Mouse (Mus musculus) spleen, postnatal 4 days (tissue): Measurements from ENCODE around the gene Usp6nl.

Source experiments
- DNase-seq, 2 experiments: peaks; one replicate each; pipeline ENCODE4 v3.0.0; 2022; ENCODE audit warnings: low spot score in 2 of 2

Gene Usp6nl

DNA sequence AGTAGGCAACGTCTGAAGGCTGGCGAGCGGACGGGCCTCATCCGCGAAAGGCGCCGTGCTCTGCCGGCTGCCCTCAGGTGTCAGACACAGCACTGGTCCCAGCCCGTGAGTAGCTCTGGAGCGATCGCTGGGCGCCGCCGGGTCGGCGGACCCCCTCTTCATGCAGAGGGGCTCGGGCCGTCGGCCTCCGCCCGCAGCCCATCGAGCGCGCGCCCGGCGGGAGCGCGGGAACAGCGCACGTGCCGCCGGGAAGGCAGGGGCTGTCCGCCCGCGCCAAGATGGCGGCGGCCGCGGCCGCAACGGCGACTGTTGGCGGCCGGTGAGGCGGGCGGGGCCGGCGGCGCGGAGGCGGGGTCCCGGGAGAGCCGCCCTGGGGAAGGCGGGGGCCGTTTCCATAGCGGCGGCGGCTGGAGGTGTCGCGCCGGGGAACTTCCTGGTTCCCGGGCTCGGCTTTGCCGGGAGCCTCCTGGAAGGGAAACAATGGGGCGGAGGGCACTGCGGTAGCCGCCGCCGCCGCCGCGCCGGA, at the start of gene Usp6nl:
Usp6nl (plus strand) TSS at position 292 of the 526 bp plus-strand sequence.
- DNase-seq: peak; percentile 87 to 92

DNA sequence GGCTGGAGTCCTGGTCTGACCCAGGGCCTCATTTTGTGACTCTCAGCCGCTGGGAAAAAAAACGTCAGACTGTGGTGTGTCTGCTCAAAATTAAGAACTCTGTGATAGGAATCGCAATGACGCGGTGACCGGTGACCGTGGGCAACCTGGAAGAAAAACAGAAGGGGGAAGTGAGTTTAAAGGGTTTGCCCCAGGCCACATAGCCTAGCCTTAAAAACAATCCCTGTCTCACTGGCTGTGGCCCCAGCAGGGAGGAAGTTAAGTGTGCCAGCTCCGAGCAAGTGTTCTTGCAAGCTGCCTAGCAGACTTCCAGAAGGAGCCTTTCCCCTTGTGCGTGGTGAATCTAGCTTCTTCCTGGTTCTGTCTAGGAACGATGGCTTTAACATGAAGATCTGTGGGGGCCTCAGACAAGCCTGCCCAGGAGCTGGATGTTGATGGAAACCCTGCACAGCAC, 49.0 kb upstream of the Usp6nl start:
- DNase-seq: peak; percentile 32 to 61

DNA sequence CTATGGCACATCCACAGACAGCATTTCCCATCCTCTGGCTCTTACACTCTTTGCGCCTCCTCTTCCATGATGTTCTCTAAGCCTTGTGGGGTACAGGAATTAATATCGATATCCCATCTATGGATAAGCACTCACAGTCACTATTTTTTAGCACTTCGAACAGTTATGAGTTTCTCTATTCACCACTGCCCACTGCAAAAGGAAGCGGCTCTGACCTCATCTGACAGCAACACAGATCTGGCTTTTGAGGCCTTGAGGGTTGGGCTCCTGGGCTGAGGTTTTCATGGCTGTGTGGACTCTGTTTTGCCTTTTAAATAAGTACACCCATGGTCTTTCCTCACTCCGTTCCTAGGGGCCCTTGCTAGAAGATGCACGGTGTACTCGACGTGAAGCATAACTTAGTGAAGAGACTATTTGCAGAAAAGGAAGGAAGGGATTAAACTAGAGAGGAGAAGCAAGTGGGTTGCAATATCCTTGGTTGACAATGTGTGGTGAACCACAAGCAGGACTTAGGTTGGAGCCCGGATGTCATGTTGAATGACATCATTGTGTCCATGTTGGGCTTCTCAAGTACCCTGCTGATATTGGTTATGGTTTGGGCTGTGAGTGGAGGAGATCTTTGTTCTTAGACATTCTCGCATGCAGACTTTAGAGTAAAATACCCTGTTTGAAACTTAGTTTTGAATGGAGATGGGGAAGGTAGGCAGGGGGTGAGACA, 43.5 kb upstream of the Usp6nl start:
- DNase-seq: no peak

DNA sequence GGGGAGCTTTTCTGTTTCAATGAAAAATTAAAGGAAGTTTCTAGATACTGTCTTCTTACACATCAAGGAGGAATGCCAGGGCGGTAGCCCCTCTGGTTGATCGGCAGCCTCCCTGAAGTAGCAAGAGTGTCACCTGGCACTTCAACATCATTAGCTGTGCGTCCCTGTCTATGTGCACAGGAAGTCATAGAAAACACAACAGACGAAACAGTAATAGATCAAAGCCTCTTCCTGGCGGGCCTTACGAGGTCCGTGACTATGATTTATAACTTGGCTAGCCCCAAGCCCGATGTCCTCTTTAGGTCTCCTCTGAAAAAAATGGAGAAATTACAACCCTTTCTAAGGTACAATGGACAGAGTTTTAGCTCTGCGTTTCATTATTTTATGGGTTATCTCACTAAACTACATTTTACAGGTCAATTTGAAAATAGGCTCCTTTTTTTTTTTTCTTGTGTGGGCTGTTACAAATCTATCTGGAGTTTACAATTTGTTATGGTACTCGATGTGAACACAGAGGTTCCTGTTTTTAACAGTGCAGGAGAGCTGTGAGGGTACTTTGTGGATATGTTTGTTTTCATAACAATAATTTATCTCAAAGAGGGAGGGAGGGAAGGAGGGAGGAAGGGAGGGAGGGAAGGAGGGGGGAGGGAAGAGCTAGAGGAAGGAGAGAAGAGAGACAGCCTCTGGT, 42.7 kb upstream of the Usp6nl start:
- DNase-seq: no peak

DNA sequence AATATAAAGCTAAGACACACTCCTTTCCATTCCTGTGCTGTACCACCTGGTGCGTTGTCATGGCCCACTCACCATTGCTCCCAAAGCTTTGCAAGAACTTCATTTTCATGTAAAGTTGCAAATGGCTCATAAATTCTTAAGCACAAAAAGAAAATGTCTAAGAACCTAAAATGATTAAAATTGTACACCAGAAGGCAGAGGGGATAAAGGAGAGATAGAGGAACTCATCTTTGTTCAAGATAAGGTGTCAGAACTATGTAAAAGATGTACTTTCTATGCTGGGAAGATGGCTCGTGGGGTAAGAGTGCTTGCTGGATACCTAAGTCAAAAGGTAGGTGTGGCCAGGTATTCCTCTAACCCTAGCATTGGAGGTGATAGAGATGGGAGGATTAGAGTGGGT, 38.9 kb upstream of the Usp6nl start:
- DNase-seq: no peak

DNA sequence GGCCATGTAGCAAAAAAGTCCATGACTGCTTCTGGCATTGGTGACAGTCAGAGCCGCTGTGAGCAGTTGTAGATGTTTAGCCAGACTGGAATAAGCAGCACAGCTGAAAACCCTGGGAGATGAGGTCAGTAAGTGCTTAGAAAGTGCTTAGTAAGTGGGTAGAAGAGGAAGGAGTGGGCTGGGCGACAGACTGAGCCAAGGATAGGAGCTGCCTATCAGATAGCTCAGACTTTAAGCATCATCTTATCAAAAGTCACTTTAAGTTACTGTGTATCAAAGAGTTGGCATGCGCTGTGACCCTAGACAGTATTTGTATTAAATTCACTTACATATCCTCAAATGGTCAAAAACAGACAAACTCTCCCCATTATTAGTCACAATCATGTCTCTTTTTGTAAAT, 37.7 kb upstream of the Usp6nl start:
- peak in 1 of 2 experiments; percentile 20 for DNase-seq

DNA sequence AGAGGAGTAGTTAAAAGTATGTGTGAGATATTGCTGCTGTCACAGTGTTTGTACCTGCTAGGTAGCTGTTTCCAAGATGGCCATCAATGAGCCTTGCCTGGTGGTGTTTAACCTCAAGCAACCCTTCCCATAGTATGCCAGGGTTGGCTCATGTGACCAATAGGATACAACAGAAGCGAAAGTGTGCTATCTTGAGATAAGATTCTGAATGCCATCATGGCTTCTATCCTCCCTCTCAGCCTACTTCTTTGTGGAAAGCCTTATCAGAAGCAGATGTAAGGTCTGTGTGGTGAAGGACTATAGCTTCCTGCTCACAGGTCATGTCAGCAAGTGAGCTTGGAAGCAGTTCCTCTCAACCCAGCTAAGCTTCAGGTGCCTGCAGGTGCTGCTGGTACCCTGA, 36.7 kb upstream of the Usp6nl start:
- DNase-seq: peak in 1 of 2 experiments; percentile 35

DNA sequence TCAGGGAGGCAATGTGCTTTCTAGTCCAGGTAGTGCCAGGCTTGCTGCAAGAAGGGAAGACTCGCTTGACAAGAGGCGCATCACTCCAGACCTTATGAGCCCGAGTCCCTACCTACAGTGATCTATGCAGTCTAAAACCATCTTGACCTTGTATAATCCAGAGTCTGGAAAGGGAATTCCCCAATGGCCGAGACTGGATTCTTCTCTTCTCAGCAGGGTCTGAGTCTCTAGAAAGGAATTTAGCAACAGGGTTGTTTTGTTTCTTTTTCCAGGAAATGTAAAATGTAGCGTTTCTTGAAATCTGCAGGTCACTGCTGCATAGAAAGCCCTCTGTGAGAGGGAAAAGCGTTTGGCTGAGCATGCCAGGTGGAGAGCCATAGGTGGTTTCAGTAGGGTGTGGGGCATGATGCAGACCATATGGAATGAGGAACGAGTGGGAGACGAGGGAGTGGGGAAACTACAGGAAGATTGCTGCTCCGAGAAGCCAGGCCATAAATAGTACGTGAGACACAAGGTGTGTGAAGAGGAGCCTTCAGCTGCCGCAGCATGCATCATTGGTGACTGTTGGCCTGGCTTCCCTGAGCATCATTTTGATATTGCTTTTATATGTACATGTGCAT, 28.5 kb upstream of the Usp6nl start:
- DNase-seq: no peak

DNA sequence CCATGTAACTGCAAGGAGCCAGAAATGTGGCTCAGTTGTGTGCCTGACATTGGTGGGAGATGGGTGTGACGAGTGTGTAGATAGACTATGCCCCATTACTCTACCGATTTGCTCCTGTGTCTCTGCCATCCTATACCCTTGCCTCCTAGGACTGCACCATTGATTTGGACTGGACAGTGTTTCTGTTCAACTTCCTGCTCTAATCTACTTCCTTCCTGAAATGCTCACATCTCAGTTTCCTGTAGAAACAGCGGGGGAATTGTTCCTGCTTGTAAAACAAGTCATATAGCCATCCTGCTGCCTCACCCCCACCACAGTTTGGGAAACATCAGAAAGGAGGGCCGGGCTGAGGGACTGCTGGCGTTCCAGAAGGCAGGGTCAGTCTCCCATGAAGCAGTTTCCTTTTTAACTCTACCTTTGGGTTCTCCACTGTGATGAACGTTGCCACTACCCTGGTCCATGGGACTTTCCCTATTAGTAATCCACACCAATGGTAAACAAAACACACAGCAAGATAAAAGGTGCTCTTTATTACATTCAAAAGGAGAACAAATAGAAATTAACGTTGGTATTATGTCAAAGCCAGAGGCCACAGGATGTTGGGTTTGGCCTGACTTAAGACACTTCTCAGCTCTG, 27.4 kb upstream of the Usp6nl start:
- no peak for DNase-seq

DNA sequence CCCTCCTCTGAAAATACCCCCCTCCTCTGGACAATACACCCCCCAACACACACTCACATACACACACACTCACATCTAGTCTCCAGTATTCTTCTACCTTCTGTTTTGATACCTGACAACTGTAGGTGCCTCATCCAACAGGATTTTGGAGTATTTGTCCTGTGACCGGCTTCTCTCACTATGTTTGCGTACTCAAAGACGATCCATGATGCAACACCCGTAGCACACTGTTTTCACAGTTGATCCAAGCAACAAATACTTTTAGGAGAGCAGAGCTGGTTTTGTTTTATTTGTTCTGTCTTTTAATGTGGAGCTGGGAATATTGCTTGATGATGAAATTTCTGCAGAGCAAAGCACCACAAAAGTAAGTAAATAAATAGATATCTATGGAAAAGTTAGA, 17.7 kb upstream of the Usp6nl start:
- no peak for DNase-seq

DNA sequence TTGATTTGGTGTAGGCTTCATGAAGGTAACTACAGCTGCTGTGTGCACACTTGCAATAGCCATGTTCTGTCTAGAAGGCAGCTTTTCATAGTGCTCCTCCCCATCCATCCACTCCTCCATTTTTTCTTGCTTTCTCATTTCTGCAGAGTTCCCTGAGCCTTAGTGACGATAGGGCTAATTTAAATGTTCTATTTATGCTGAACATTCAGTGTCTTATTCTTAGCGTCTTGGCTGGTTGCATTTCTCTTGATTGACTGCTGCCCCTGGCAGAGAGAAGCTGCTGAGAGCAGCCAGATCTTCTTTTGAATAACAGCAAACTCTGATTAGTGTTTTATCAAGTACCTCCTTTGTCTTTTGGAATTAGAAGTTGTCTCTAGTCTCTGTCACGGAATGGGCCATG, 15.6 kb upstream of the Usp6nl start:
- no peak for DNase-seq

DNA sequence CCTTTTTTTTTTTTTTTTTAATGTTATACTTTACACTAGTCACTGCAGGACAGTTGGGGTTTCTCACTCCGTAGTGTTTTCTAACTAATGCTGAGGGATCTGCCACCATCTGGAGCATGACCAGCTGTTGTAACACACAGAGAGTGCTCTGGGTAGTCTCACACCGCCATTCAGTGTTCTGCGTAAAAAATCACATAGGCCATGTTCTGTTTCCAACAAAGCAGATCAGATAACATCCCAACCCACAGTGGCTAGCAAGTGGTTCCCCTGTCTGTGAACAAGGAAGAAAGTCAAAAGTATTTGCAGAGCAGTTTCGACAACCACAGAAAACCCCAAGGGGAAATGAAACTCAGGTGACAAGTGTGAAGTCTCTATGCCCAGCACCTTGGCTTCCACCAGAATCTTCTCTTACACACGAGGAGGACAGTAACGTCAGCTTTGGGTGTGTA, 13.1 kb upstream of the Usp6nl start:
- DNase-seq: peak in 1 of 2 experiments; percentile 21

DNA sequence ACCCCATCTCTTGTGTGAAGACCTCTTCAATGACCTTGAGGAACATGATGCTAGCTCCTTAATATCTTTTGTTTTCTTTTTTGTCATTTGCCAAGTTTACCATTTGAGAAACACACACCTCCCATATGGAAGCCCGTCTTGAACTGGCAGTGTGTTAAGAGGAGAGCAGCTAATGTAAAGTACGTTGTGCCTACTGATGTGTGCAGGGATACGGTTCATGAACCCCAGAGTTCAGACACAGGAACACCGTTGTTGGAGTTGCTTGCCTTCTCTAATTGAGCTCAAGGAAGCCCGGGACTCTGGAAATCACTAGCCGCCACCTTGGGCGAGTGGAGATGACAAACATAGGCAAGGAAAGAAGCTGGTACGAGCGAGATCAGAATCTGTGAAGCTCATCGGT, 9.7 kb upstream of the Usp6nl start:
- DNase-seq: no peak

DNA sequence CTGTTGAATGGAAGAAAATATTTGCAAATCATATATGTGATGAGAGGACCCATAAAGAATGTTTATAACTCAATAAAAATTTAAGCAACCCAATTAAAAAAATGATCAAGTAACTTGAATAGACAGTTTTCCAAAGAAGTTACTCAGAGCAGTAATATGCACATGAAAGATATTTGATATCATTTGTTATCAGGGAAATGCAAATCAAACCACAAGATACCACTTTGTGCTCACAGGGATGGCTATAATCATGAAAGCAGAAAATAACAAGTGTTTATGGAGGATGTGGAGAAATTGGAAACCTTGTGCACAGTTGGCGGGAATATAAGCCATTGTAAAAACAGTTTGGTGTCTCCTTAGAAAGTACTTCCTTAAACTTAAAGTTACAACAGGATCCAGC, 8.7 kb upstream of the Usp6nl start:
- DNase-seq: no peak

DNA sequence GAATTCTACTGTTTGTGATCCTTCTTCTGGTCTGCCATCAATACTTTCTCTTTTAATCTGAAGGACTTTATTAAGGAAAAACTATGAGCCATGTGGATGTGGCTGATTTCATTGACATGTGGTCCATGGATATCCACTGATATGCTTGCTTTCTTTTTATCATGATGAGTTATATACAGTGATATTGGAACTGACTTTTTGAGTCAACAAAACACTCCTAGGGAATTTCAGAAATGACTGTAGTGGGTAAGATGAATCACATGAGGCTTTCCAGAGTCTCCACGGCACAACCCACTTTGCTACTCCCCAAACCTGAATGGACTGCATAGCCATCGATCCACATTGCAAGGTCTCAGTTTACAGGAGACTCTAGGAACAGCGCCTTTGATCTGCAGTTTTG, 2.3 kb upstream of the Usp6nl start:
- no peak for DNase-seq

DNA sequence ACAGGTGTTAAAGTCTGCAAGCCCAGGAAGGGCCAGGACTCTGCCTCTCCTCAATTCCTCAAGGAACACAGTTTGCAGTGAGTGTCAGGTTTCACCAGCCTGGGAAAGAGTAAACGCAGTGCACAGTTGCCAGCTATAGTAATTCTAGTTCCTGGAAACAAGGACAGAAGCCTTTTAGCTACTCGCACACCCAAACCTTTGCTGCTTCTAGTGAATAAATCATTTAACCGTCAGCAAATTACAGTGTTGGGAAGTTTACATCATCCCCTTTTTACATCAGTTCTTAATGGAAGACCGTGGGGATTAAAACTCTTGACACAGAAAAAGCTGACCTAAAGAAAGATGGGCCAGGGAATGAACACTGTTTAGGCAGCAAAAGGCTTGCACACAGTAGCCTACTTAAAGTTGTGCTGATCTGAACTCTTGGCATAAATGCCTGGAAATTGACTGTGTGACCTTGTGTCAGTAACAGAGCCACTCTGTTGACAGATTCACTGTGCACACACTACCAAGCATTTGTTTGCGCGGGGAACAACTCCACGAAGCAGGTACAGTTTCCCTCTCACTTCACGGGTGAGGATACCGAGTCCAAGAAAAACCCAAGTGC, 595 bp upstream of the Usp6nl start:
- no peak for DNase-seq

DNA sequence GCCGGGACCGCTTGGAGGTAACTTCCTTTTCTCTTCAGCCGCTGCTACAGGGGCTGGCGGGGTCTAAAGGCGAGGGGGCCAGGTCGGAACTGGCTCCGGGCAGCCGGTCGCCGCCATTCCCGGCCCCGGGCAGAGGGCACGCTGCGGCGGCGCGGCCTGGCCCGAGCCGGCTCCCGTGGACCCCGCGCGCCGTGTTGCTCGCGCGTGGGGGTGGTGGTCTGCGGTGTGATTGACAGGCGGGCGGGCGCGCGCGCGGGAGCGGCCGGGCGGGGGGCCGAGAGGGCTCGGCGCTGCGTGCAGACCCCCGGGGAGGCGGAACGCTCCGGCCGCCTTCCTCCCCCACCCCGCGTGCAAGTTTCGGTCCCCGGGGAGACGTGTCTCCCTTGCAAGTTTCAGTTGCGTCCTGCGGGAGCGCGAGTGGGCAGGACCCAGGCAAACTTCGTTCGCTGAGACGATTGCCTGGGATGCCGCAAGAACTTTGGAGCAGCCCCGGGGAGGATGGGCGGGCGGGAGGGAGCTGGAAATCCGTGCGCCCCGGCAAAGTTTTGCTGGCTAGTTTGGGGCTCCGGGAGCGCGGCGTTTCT, 563 bp downstream of the Usp6nl start:
- DNase-seq: peak; percentile 57 to 84

DNA sequence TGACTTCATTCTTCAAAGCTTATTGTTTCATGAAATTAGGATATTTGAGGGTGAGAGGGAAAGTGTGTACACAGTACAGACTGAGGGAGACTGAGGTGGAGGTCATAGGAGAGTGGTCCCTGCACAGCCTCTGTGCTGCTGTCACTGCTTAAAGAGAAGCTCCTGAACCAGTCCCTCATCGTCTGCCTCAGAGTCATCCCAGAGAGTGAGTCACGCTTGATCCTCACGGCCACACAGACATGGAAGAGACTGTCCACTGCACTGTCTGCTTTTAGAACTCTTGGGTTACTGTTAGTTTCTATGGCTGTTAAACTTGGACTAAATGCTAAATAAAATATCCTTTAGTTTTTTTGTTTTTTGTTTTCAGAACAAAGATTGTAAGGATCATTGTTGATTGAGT, 3.2 kb downstream of the Usp6nl start:
- DNase-seq: no peak

DNA sequence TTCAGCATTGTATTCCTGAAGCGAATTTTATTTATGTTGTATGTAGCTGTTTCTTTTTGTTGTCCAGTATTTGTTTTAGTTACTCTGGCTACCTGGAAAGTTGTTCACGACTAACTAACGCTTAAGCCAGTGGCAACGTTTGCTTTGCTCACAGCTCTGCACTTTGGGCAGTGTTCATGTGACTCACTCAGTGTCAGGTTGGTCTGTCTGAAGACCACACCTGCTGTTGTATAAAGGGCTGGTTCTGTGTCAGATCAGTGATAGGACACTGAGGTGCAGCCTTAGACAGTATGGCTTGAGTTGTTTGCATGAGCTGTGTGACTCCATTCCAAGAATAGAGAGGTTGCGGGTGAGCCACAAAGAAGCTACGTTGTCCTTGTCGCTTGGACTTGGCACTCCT, 6.5 kb downstream of the Usp6nl start:
- DNase-seq: no peak

DNA sequence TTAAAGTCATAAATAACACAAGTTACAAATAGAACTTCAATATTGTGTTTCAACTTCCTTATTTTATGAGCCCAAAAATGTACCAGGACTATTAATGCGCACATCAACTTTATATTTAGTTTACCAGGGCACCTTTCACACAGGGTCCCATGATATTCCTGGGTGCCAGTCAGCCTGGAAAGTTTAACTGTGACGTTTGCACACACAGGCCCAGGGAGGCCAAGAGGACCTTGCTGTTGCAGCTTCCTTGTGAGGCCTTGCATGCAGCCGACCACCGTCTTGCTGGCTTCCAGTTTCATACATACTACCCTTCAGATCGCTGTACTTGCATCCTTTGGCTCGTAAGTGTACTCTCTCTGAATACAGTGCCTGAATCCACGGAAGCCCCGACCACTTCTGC, 8.3 kb downstream of the Usp6nl start:
- no peak for DNase-seq
